Mouse (Mus musculus) adipocyte (in vitro differentiated cells): ENCODE measurements at regions not wholly inside any gene's neighbourhood (a gene's known extent, or its start where the extent isn't known, plus 50 kb on each side); places are given as distances from the start of the nearest gene placed in this dataset.

Experiments
- DNase-seq: peaks from one replicate; pipeline ENCODE4 v3.0.0-alpha.2; 2016; ENCODE audit warnings: low spot score

DNA sequence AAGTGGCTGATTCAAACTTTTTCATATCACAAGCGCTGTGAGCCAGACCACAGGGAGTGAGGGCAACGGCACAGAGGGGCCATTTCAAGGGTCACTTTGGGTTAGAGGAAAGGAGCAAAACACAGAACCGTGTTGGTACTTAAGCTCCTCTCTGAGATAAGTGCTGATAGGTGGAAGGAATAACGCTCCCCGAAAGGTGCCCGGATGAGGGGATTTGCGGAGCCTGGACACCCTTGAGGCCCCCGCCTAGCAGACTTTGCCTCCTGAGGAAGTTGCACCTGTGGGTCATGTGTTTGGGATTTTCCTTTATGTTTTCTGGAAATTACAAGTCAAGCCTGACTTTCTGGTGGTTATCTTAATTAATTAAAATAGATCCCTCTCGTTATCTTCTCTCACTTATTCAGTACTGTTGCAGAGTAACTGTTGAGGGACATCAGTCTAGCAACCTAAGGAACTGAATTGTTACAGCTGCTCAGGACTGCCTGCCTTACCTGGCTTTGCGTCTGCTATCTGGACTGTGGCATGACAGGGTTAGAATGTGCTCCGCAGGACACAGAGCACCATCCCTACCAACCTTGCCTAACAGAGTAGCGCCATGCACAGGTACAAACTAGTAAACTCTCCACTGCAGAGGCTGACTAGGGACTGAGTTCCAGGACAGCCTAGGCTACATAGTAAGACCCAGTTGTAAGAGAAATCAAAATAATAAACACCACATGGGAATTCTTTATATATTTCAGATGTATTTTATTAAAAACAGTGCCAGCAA, 137.4 kb upstream of the Plcz1 start:
- DNase-seq: no peak

DNA sequence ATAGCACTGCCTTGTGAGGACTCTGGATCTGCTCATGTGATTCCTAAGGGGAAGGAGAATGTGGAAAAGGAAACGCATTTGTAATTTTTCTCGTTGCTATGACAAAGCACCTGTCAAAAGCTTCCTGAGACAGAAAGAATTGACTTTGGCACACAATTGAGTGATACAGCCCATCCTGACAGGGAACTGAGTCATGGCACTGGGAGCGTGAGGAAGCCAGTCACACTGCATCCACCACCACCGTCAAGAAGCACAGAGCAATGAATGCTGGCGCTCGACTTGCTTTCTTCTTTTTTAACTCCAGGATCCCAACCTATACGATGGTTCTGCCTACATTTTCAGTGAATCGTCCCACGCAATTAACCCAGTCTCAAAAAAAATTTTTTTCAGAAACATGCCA, 131.5 kb upstream of the Plcz1 start:
- DNase-seq: no peak

DNA sequence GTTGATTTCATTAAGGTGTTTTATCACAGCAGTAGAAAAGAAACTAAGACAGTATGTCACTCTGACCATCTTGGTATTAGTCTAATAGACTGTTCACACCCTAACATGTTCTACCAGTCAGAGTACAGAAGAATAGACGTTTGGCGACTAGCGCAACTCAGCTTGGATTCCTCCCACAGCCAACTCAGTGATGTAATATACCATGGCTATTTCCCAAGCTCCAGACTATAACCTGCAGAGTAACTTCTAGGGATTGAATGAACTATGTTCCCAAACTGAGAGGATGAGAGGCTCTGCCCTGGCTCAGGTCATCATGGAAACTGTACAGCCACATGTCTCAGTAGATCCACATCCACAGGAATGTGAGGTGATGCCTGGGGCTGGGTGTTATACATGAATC, 128.6 kb upstream of the Plcz1 start:
- peak; percentile 17 for DNase-seq

DNA sequence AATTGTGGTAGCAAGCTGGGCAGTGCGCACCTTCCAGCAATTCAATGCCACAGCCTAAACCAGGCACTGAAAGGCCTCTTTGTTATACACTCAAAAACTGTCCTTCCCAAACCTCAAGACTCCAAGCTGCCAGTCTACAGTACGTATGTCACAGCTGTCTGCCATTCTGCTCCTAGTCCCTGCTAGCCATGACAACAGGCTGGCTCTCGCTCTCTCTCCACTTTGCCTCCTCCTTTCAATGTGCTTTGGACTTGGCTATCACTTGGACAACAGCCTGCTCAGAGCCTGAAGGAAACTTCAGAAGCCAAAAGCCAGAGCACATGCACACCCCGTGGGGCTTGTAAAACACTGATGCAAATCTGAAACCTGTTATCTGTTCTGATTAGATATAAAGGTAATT, 125.9 kb upstream of the Plcz1 start:
- no peak for DNase-seq

DNA sequence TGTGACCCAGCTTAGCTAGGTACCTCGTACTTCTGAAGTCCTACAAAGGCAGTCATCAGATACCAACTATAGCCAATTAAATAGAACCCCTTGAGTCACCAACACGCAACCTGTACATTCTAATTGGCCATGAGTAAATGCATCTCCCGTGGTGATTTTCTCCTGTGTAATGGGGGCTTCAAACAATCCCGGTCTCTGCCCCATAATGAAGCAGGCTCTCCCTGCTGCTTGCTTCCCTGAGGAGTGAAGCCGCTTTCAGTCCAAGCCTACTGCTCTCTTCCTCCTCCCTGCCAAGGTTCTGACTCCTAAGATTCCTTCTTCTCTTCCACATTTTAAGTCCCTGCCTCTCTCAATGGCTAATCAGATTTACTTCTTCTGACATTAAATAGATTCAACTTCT, 121.5 kb upstream of the Plcz1 start:
- no peak for DNase-seq

DNA sequence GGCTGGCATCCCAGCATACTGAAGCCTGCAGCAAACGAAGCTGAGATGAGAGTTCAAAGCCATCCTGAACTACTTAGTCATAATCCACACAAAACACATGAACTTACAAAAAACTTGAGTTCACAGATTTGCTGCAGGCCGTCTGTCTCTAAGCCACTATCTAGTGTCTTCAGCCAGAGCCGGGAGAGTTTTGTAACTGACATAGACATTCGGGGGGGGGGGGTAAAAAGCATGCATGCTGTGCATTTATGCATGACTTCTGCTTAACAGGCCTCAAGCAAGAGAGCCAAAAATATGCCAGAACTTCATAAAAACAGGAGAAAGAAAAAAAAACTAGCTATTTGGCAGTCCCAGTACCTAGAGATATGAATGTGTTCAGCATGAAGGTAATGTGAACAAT, 120.2 kb upstream of the Plcz1 start:
- DNase-seq: no peak

DNA sequence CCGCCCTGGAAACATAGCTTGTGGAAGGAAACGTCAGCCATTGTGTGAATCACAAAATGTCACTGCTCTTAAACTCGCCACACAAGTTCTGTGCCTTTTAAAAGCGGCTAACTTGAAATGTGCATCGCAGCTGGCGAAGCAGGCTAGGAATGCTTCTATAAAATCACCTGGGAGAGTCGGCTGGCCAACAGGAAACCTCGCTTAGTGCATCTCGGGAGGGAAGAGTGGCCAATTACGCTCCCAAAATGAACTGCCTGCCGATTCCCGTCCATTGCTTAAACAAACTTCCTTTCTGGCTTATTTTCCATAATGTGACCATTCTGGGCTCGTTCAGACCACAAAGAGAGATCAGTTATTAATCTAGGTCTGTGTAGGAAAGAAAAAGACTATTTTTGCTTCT, 119.7 kb upstream of the Plcz1 start:
- DNase-seq: no peak

DNA sequence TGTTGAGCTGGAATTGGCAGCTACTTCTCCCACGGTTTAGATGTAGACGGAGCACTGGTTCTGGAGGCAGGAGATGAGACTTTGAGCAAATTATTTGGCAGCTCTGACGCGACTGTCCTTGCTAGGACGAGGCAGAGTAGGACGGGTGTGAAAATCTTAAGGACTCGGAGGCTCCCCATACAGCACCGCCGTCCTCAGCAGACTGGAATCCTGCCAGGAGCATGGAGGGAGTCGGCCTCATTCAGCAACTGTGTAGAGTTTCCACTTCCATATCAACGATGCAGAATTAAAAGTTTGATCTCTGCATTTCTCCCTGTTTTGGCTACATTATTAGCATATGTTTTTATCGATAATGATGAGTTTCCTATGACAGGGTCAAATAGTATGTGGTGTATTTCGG, 117.7 kb upstream of the Plcz1 start:
- no peak for DNase-seq

DNA sequence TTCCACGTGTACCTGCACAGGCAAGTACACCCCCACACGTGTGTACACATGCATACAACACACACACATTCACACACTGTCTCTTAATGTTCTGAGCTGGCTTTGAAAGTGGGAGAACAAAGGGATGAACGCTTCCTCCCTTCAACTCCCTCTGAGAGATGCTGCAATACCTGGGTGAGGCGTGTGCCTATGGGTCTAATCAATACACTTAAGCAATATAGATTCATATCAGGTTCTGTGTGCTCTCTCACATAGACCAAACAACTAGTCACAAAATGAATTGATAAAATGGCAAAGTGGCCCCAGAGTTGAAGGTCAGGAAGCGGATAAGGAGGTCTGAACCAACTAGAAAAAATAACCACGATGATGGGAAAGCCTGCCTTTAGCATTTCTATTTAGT, 116.1 kb upstream of the Plcz1 start:
- no peak for DNase-seq

DNA sequence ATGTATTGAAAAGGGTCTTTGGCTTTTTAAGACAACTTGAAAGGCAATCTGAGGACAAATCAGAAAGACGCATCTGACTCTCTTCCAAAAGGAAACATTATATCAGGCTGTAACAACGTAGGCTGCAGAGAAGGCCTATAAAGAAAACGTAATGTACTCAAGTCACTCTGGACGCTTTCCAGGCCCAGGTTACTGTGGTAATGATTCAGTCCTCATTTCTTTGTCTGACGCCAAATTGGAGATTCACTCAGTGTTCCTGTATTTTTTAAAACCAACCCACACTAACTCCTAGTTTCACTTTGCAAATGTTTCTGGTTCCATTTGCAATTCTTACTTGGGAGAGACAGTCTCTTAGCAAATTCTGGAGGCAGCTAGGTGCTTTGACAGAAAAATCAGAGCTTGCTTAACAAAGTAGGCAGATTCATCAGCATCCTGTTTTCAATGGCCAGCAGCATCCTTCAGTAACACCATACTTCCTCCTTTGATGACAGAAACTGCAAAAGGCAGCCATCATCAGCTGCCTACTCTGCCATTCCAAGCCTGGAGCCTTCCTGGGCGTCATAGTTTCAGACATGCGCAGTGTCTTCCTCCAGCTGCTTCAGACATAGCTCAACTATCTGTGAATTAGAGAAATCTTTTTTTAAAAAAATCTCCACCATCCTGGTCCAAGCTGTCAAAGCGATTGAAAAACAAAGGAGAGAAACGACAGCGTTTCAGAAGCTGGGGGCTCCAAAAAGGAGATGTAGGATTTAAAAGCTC, 111.3 kb upstream of the Plcz1 start:
- DNase-seq: no peak

DNA sequence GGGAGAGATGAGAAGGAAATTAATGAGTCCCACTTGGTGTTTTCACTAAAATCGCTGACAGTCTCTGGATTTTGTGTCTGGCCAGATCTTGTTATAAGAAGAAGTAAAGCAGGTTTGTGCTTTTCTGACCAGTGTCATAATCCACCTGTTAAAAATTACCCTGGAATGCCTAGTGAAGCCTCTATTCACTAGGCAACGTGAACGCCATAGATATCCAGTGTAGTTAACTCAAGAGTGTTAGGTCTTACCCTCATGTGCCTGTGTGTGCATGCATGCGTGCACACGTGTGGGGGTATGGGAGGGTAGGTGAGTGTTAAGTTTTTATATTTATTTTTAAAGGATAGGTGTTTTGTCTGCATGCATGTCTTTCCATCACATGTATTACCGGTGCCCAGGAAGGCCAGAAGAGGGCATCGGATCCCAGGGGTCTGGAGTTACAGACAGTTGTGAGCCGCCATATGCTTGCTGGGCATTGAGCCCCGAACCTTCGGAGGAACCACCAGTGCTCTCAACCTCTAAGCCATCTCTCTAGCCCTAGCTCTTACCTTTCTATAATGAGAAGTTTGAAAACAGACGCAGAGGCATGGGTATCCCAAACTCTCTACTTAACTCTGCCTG, 107.5 kb upstream of the Plcz1 start:
- no peak for DNase-seq

DNA sequence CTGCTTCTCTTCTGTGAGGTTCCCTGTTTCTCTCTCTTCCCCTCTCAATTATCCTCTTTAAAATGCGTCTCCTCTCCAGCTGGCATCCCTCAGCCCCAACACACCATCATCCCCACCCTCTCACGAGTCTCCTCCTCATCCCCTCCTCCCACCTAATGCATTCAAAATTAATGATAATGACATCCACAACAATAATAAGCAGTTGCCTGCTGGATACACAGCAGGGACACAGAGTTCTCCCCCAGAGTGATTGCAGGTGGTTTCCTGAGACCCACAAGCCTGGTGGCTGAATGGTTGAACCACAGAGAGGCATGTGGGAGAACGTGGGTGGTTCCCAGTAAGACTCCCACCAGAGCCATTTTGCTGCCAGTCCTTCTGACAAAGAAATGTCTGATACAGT, 106.9 kb upstream of the Plcz1 start:
- DNase-seq: no peak

DNA sequence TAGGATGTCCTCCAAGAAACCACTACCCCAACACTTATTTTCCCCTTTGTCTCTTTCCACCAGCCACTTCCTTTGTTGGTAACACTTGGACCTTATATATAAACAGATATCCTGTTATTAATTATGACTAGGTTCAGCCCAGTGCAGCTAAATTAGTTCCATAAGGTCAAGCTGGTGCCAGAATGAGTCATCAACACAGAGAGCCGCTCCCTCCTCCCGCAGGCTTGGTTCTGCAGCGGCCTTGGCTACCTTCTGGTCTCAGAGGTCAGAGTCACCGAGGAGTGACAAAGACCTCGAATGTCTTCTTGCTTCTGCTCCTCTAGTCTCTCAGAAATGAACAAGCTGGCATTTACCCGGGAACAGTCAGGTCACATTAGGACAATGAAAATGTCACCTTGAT, 106.5 kb upstream of the Plcz1 start:
- peak; percentile 6 for DNase-seq

DNA sequence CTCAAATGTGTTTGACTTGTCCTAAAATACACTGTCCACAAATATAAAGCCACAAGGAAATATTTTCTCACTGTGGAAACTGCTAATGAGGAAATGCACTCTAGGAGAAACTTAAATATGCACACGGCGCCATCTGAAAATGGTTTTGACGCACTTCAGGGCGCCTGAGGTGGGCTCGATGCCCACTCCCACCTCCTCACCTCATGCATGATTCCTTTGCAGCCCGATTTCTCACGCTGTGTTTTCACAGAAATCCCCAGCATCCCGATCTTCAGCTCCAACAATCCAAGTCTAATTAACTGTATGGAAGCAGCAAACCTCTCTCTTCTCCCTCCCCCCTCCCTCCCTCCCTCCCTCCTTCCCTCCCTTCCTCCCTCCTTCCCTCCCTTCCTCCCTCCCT, 92.5 kb upstream of the Plcz1 start:
- no peak for DNase-seq

DNA sequence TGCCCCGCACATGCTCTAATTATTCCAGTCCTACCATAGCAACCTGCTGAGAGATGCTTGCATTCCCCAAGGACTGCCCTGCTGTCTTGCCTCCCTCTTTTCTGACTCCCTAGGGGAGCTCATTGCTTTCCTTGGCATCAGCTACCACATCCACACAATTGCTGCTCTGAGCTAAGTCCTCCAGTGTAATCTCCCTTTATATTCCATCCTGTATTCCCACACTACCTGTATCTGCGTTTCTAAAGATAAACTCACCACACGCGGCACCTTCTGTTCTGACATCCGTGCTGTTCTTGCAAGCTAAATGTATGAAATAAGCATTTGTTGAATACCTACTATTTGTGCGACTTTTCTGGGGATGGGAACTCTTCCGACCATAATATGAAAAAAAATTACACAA, 85.4 kb upstream of the Plcz1 start:
- no peak for DNase-seq

DNA sequence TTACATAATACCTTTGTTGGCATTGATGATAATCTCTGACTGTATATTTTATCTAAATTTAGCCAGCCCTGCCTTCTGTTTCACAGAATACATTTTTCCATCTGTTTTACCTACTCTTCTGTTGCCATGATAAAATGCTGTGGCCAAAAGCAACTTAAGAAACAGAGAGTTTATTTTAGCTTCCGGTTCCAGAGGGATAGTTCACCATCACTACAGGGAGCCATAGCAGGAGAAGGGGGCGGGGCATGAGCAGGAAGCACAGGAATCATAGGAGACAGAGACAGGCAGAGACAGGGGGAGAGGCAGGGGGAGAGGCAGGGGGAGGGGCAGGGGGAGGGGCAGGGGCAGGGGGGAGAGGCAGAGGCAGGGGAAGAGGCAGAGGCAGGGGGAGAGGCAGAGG, 72.8 kb upstream of the Plcz1 start:
- DNase-seq: no peak

DNA sequence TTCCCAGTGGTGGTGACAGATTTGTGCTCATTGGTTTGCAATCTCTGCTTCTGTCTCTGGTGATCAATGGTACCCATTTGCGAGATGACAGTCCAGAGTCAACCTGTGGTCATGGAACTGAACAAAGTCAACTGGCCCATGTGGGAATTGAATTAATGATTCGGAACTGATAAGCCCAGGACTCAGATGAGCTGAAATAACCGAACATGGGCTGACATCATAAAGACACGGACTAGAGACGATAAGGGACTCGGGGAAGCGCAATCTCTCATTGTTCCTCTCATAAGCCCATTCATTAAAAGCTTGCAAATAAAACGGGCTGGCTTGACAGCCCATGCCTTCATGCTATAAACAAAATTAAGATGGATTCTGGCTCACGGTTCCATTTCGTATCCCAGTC, 70.8 kb upstream of the Plcz1 start:
- DNase-seq: no peak

DNA sequence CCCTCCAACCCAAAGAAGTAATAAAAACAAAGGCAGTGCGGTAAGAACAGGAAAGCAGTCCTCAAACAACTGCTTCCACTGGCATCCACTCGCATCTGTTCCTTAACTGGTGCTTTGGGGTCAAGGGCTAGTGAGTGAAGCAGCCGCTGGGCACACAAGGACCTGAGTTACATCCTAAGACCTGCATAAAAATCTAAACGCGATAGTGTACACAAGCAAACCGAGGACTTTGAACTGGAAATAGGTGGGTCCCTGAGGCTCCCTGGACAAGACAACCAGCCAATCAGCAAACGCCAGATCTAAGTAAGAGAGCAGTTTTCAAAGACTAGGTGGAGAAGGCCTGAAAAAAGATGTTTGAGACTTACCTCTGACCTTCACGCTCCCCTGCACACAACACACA, 66.8 kb upstream of the Plcz1 start:
- no peak for DNase-seq

DNA sequence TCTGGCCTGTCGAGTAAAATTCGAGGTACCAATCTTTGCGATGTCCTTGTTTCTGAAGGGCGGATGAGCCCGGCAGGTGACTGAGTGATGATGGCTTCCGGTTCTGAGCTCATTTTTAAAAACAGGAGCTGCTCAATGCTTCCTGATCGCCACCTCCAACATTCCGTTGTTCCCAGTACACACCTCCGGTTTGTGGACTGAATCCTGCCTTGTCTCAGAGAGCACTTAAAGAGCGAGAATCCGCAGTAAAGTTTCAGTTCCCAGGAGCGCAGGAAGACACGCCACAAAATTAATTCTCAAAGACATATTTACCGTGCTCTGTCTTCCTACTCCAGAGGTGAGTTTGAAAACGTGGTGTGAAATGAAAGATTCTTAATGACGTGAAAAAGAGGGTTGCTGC, 66.4 kb upstream of the Plcz1 start:
- no peak for DNase-seq

DNA sequence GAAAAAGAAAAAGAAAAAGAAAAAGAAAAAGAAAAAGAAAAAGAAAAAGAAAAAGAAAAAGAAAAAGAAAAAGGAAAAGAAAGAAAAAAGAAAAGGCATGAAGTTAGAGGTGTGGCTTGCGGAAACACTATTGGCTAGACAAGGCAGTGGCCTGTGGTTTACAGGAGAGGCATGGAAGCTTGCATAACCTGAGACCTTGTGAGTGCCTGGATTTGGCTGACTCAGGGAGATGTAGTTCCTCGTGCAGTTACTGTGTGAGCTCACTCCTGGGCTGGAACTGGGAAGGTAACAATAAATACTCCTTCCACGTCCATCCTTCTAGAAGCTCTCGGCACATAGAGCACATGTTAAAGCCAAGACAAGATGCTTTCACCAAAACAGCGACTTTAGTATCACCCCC, 64.9 kb upstream of the Plcz1 start:
- DNase-seq: no peak

DNA sequence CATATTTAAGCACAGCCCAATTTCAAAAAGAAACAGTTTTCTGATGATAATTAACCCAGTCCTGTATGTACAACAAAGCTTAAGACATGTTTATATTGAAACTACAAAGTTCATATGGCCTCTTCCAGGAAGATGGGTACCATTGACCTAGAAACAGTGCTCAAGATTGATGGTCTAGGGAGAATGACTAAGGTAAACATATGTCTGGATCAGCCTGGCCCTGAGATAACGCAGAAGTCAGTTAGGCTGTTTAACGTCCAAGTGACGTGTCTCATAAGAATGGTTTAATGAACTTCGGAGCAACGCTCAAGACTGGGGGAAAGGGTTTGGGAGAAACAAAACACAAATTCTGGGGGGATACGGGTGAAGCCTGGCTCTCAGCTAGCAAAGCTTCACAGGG, 60.8 kb upstream of the Plcz1 start:
- DNase-seq: no peak

DNA sequence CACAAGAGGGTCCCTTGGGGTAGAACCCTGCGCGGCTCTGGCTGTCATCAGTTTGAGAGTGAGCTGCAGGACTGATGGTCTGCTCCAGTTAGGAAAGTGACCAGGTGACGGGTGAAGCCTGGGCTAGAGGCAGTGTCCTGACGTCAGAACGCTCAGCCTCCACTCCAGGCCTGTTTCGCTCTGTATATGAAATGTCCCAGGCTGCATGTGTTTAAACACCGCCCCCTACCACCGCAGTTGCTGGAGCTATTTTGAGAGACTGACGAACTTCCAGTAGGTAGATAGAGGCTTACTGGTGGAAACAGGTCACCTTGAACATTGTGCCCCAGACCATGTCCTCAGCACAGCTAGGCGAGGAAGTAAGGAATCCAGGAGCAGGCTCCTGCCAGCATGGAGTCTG, 54.2 kb upstream of the Plcz1 start:
- DNase-seq: no peak
